Mouse (Mus musculus) adrenal gland, postnatal 36 days (tissue): ENCODE measurements around the gene Med12. TPM values are rescaled to one million over a fixed set of nuclear protein-coding genes. Genes with fewer than 3 reads are reported as not detected.
A peak's percentile ranks its signal among the peaks of the same experiment; 100 is the strongest.
"Not testable (repeated sequence)": the region's sequence is repeated elsewhere in the genome, so short reads cannot be mapped to it uniquely, and the experiment has no call there.

Experiments used
- DNase-seq, 2 experiments: peaks; one replicate each; pipeline ENCODE4 v3.0.0; 2021; ENCODE audit warnings: mixed read lengths in 1 of 2
- total RNA-seq, 2 experiments: library from RNA; stranded (reverse); gene quantifications; 2 replicates each; pipeline ENCODE4 v1.2.3; 2021

Med12 gene
- total RNA-seq, 2 experiments from 2014 or later: 32.2 to 35.1 TPM

DNA sequence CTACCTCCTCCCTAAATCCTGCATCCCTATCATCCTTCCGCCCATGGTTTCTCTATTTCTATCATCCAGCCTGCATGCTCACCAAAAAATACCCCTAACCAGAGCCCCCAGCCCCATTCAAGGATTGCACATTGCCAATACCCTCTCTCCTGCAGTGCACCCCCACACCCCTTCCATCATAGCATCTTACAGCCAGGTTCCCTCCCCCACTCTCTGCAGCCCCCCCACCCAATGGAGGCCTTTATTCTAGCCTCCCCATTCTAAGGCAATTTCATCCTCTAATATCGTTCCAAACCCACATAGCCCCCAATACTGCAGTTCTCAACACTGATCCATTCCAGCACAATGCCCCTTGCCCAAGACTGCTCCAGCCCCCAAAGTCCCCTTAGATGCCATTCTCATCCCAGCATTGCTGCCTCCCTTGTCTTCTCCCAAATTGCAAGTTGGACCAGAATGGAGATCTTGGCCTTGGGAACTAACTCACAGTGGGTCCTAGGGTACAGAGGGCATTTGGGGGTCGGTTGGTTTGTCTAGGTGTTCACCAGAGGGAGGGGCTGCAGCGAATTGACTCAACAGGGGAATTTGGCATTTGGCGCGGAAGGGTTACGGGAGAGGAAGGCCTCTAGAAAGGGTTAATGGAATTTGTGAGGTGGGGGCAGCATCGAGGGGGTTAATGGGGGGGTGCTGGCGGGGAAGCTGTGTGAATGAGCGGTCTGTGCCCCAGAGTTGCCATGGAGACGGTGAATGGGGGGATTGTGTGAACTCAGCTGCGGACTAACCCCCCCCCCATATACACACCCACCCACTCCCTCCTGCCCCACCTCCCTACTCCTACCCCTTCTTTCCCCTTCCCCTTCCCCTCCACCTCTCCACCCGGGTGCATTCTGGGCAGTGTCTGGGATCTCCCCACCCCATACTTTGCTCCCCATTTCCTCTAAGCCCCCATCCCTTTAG lies 25.9 kb downstream of the Med12 start:
- no peak for DNase-seq

DNA sequence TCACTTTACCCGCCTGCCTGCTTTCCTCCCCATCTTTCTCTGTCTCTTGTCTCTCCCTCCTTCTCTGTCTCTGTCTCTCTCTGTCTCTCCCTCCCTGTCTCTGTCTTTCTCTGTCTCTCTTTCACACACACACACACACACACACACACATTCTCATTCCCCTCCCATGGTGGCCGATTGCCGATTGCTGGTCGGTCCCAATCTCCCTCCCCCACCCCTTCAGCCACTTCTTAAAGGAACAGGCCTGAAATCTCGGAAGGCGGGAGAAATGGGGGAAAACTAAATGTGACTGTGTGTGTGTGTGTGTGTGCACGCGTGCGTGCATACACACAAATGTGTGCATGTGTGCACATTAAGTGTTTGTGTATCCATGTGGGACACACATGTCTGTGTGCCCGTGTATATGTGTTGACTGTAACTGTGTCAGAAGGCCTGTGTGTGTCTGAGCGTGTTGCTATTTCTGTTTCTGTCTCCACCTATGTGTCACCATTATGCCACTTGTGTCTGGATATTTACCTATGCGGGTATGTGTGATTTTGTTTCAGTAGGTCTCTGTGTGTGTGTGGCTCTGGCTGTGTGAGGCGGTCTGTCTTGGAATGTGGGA lies 26.7 kb downstream of the Med12 start:
- no peak for DNase-seq

DNA sequence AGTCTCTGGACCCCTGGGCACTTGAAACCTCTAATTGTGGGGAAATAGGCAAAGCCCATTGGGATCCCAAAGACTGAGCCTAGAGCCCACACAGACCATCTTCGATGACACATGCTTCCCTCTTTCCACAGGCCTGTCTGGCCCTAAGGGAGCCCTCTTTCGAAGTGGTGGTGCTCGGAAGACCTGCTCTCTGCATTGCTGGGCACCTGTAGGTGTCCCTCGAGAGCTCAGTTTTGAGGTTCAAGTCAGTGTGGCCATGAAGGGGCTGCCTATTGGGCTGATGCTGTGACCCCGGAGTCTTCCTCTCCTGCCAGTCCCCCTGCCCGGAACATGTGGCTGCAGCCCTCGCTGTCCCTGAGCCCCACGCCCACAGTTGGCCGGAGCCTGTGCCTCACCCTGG lies 27.8 kb downstream of the Med12 start:
- no peak for DNase-seq

GRCm38 (mm10) chrX:101304646-101305045 lies 30.8 kb downstream of the Med12 start:
- DNase-seq: no peak

DNA sequence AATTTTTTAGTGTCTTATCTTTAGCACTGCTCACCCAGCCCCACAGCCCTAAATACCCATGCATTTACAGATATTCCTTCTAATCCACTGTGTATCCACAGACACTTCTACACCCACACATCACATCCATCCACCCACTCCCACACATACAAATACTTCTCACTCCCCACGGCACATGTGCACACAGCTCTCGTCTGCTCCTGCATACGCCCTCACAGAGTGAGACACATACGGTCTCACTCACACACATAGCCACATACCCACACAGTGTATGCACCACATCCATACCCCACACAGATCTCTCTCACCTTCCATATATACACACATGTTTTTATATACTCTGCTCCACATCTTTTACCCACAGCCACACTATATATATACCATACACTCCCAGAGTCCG lies 35.5 kb downstream of the Med12 start:
- no peak for DNase-seq

DNA sequence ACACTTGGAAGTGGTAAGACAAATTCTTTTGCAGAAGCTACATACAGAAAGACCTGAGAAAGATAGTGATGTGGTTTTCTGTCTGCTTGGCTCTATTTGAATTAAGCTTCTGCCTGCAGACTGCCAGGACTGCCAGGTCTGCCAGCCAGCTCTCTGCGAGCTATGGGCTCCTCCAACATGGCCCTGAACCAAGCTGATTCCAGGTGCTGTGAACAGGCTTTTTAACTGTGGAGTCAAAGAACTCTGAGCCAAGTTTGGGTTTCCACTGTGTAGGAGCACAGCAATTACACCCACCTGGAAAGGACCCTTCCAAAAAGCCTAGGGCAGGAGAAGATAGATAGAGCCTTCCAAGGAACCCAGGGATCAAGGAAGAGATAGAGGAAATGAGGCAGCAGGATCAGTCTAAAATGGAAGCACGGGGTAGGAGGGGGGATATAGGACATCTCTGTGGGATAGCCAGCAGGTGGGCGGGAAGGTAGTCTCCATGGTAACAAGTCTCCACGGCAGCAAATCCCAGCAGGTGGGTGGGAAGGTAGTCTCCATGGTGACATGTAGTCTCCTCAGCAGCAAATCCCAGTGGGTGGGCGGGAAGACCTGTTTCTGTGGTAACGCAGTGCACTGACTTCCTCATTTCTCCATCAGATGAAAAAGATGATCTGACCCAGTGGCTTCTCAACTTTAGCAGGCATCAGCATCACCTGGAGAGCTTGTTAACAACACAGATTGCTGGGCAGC lies 40.0 kb downstream of the Med12 start:
- DNase-seq: no peak

- DNase-seq: no peak
Observed at GRCm38 (mm10) chrX:101319775-101320174, 45.9 kb downstream of the Med12 start.

DNA sequence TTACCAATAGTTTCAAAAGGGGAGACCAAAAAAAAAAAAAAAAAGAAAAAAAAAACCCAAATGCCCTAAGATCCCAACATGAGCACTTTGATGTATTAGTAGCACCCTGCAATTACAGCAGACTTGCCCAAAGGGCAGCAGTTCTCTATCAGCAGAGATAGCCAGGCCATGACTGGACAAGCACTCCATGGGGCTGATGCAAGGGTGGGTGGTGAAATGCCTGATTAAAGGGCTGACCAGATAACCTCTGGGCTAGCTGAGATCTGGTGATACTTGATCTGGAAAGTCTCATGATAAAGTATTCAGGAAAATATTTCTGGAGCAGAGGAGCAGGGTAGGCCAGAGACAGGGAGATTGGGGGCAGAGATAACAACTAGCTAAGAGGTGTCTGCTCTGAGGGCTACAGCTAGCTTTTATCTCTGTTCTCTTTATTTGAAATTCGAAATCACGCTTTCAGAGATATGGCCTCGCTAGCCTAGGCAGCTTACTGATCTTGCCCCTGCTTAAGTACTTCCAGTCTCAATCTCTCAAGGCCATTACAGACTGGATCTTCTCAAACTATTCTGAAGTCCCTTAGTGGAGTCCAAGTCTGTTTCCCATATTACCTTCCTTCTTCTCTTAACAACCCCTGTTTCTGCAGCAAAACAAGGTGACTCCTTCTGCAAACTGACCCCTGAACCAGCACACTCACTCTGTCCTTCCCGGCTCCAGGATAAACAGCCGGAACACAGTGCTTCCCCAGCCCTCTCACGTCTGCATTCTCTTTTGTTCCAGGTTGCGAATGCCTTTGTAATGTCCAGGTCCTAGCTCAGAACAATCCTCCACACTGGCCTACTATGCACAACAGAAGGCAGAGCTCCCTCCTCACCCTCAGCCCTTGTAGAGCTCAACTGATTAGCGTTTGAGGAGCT lies 52.4 kb downstream of the Med12 start:
- DNase-seq: no peak

GRCm38 (mm10) chrX:101329372-101330028 lies 55.7 kb downstream of the Med12 start:
- DNase-seq: peak; percentile 49 to 50

- no peak for DNase-seq
Observed at GRCm38 (mm10) chrX:101332031-101332374, 58.2 kb downstream of the Med12 start.

DNA sequence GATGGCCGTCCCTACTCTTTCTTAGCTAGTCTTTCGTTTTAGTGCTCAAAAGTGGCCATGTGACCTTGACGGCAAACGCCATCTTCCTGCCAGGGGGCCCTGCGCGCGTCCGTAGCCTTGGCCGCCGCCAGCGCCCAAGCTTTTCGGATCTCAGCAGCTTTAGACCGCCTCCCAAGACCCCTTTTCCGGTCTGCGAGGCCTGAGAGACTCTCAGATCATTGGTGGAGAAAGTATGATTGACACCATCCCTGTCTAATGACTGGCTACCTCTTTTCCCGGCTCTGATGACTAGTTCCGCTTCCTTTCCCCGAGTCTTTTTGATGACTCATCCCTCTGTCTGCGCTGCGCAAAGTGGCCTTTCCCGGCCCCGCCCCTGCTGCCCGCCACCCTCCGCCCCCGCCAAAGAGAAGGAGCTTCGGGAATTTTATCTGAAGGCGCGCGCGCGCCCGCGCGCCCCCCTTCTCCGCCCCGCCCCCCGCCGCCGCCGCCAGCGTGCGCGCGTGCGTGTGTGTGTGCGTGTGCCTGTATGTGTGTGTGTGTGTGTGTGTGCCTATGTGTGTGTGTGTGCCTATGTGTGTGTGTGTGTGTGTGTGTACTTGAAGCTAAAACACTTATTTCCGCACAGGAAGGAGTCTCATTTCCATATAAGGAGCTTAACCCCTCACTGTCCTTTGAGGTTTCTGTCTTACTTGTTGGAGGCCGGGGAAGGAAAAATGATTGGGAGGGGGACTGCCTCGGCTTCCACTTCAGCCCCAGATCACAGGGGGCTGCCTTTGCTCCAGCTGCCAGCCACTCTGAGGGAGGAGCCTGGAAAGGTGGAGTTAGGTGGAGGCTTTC lies 58.8 kb downstream of the Med12 start:
- peak; percentile 81 to 85 for DNase-seq

- DNase-seq: no peak
Observed at GRCm38 (mm10) chrX:101334606-101335005, 60.8 kb downstream of the Med12 start.

GRCm38 (mm10) chrX:101338666-101339065 lies 64.8 kb downstream of the Med12 start:
- no peak for DNase-seq

- DNase-seq: not testable (repeated sequence)
Observed at GRCm38 (mm10) chrX:101342837-101343236, 69.0 kb downstream of the Med12 start.

GRCm38 (mm10) chrX:101345456-101345855 lies 71.6 kb downstream of the Med12 start:
- no peak for DNase-seq

- no peak for DNase-seq
Observed at GRCm38 (mm10) chrX:101346475-101346874, 72.6 kb downstream of the Med12 start.
